In genomic region chr5:116991461-116991860, GRCm38 (mm10) we compare ENCODE assay signal across 22 mouse cellular contexts.
A peak's percentile ranks its signal among the peaks of the same experiment; 100 is the strongest.
DNase-seq lines count a peak whose midpoint lies in the region; ATAC-seq lines count a peak whose summit lies in the region.
"Had no signal": no experiment of that assay in that cellular context is flagged by ENCODE, and none has a peak within 500 bp of the region (broad histone marks: within the 10 kb centered on the region; RNA-seq: fewer than 3 reads in every experiment).

No protein-coding gene starts in this region.

- peak overlapping the region; percentile 28 for H3K4me3 ChIP-seq in megakaryocyte, embryonic 14.5 days (replicated peaks)
- H3K4me3 ChIP-seq: embryonic facial prominence, embryonic 12.5 days; erythroblast, embryonic 14.5 days; forebrain, embryonic 13.5 days; hindbrain, embryonic 15.5 days; intestine, embryonic 15.5 days; limb, embryonic 12.5 days; stomach, embryonic 15.5 days had no signal

- ATAC-seq in megakaryocyte, adult 5-6 weeks (ENCODE audit: poor library complexity, severe bottlenecking): no peak
- ATAC-seq: forebrain, embryonic 13.5 days; intestine, embryonic 15.5 days; liver, postnatal 0 days; midbrain, embryonic 16.5 days had no signal

- H3K9me3 ChIP-seq in megakaryocyte, embryonic 14.5 days: peaks cover 62% of the 10 kb centered on the region
- H3K9me3 ChIP-seq: embryonic facial prominence, embryonic 12.5 days; forebrain, embryonic 13.5 days; hindbrain, embryonic 15.5 days; intestine, embryonic 15.5 days; stomach, embryonic 15.5 days had no signal

- intact Hi-C loops in heart, postnatal 14 days (cut with DNase I): no loop called here

- H3K27me3 ChIP-seq in megakaryocyte, embryonic 14.5 days (replicated peaks): no peaks in the 10 kb centered on the region
- H3K27me3 ChIP-seq: embryonic facial prominence, embryonic 12.5 days; forebrain, embryonic 13.5 days; hindbrain, embryonic 15.5 days; intestine, embryonic 15.5 days; limb, embryonic 12.5 days; stomach, embryonic 15.5 days had no signal

- H3K36me3 ChIP-seq in megakaryocyte, embryonic 14.5 days (replicated peaks; ENCODE audit: low read length): no peaks in the 10 kb centered on the region
- H3K36me3 ChIP-seq: embryonic facial prominence, embryonic 12.5 days; hindbrain, embryonic 15.5 days; intestine, embryonic 15.5 days; limb, embryonic 12.5 days; stomach, embryonic 15.5 days had no signal

- peak; percentile 69 for DNase-seq in cerebellum, adult 11 months
- DNase-seq in cerebellum, adult 9-10 months: peak; percentile 86
- DNase-seq in retina, embryonic 14.5 days (ENCODE audit: low spot score): peak; percentile 60
- DNase-seq in heart, postnatal 14 days: no peak
- no peak for DNase-seq in heart, adult 8-10 months (ENCODE audit: low spot score)
- DNase-seq: adrenal gland, postnatal 10 days; heart, postnatal 4 days; kidney, adult 8-10 months; kidney, postnatal 14 days; liver, postnatal 0 days; thymus, adult 2 months; thymus, postnatal 4 days had no signal

- H3K4me1 ChIP-seq in megakaryocyte, embryonic 14.5 days: no peaks in the 10 kb centered on the region
- H3K4me1 ChIP-seq: embryonic facial prominence, embryonic 12.5 days; forebrain, embryonic 13.5 days; hindbrain, embryonic 15.5 days; intestine, embryonic 15.5 days; limb, embryonic 12.5 days; stomach, embryonic 15.5 days had no signal

Comparison
In these comparisons a context has a peak if more than half of its experiments do, and no peak if none do; other contexts are left out.
1. DNase-seq: peak in cerebellum, adult 11 months (single experiment), cerebellum, adult 9-10 months (single experiment) and retina, embryonic 14.5 days (single experiment); none in heart, postnatal 14 days (0 of 2) and heart, adult 8-10 months (single experiment).